Mouse (Mus musculus): Measurements from ENCODE around the gene Gm10959. TPM values are rescaled to one million over a fixed set of nuclear protein-coding genes. Genes with fewer than 3 reads are reported as not detected.

Gm10959 gene
- polyA plus RNA-seq, 1 experiment = not detected

DNA sequence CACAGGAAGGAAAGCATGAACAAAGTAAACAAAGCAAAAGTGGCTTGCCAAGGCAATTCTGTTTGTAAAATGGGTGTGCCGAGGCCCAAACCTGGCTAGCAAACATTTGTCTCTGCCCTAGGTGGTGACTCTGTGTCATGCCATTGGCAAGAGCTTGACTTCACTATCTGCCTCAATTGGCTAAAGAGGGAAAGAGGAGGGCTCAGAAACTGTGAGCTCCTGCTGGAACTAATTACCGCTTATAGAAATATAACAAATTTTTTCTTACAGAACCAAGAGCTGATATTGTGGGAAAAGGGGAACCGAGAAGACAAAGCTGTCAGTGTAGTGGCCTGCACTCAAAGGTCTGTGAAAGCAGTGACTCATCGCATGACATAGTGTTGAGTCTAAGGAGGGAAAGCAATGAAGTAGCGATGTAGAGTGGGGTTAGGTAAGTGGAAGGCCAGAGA, 30.8 kb downstream of the Gm10959 start:
- TF ChIP-seq CTCF (IDR thresholded peaks at IDR 0.05; ENCODE audit: borderline replicate concordance, extremely low read depth, insufficient read depth, insufficient read length) = no peak
- no peak for TF ChIP-seq POLR2A (IDR thresholded peaks at IDR 0.05; ENCODE audit: borderline replicate concordance, extremely low read depth, insufficient read depth, insufficient read length, poor library complexity, severe bottlenecking)
- no peak for DNase-seq (ENCODE audit: low read depth)

DNA sequence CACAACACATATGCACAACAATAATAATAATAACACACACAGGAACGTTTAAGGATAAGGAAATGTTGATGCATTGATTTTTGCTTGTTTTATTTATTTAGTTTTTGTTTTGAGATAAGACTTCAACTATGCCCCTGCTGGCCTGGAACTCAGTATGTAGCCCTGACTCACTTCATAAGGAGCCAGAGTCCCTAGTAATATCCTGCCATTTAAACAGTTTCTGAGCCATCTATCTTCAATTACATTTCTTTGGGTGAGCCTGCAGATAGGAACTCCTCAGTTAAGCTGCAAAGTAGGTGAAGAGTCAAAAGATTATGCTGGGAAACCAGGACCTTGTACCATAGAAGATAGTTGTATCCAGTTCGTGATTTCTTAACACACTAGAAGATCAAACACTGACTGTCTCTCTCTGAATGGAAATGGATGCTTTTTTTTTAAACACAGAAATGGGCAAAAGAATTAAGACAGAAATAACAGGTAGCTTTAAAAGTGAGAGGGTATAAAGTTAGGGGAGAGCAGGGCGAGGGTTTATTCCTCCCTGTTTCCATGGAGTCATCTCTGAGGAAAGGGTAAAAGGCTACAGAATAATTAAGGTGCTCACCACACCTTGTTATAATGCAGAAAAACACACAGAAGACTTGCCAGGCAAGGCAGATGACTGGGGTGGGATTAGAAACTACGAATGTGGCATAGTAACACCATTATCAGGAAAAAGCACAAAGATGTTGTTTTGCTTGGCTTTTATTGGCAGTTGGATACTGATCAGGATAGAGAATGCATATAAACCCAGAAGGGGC, 31.5 kb downstream of the Gm10959 start:
- TF ChIP-seq CTCF (IDR thresholded peaks at IDR 0.05; ENCODE audit: borderline replicate concordance, extremely low read depth, insufficient read depth, insufficient read length) (no peak), POLR2A (IDR thresholded peaks at IDR 0.05; ENCODE audit: borderline replicate concordance, extremely low read depth, insufficient read depth, insufficient read length, poor library complexity, severe bottlenecking) (no peak)
- no peak for DNase-seq (ENCODE audit: low read depth)

DNA sequence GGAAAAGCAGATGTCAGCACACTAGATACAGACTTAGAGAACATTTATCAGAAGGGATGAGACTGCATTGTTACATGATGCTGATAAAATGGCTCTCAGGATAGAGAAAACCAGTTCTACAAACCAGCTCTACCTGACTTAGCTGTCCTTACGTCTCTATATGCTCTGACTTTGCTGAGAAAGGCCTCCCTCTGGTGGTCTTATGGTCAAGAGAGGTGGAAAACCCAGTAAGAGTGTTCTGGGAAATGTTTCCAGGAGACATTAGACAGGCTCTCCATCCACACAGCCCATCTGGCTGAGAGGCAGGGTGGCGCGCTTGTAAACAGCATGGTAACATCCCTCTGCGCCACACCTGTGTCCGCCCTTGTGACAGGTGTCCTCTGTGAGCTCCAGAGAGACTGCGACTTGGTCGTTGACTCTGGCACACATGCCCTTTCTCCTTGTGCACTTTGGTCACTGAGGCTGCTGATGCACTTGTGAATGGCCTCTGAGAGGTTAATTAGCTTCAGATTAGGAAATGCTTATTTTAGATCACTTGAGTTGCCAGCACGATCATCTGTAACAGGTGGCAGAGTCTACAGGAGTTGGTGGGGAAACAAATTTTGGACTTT, 40.4 kb downstream of the Gm10959 start:
- TF ChIP-seq POLR2A (IDR thresholded peaks at IDR 0.05; ENCODE audit: borderline replicate concordance, extremely low read depth, insufficient read depth, insufficient read length, poor library complexity, severe bottlenecking) (no peak), CTCF (IDR thresholded peaks at IDR 0.05; ENCODE audit: borderline replicate concordance, extremely low read depth, insufficient read depth, insufficient read length) (no peak)
- DNase-seq (ENCODE audit: low read depth) = no peak

DNA sequence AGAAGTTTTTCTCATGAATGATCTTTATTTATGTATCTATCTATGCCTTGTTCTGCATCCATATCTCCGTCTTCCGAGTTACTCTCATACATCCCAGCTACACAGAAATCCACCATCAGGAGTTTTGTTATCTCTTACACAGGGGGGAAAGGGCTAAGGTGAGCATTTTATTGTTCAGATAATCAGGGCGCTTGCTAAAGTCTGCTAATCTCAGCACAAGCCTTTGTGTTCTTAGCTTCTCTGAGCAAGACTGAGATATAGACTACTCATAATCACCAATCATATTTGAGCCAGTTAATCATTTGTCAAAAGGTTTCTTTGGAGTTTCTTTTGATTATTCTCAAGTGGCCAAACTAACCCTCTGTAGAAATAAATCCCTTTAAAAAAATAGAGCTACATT, 41.6 kb downstream of the Gm10959 start:
- no peak for DNase-seq (ENCODE audit: low read depth)
- TF ChIP-seq POLR2A (IDR thresholded peaks at IDR 0.05; ENCODE audit: borderline replicate concordance, extremely low read depth, insufficient read depth, insufficient read length, poor library complexity, severe bottlenecking) = no peak
- TF ChIP-seq CTCF (IDR thresholded peaks at IDR 0.05; ENCODE audit: borderline replicate concordance, extremely low read depth, insufficient read depth, insufficient read length) = no peak

DNA sequence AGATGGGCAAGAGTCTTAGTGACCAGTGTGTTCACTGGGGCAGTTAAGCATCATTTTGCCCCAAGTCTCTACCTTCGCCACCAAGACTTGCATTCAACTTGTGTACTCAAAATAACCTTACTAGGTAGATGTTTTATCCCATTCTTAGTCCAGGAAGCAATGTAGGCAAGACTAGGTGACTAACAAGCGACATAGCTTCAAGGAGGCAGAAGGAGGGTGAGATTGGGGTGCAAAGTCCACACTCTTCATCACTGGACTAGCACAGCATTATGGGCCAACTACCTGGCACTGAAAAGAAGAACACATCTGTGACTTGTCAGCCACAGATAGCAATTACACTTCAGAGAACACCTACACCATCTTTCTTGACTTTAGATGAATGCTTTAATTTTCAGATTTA, 42.3 kb downstream of the Gm10959 start:
- no peak for DNase-seq (ENCODE audit: low read depth)
- TF ChIP-seq POLR2A (IDR thresholded peaks at IDR 0.05; ENCODE audit: borderline replicate concordance, extremely low read depth, insufficient read depth, insufficient read length, poor library complexity, severe bottlenecking) (no peak), CTCF (IDR thresholded peaks at IDR 0.05; ENCODE audit: borderline replicate concordance, extremely low read depth, insufficient read depth, insufficient read length) (no peak)

DNA sequence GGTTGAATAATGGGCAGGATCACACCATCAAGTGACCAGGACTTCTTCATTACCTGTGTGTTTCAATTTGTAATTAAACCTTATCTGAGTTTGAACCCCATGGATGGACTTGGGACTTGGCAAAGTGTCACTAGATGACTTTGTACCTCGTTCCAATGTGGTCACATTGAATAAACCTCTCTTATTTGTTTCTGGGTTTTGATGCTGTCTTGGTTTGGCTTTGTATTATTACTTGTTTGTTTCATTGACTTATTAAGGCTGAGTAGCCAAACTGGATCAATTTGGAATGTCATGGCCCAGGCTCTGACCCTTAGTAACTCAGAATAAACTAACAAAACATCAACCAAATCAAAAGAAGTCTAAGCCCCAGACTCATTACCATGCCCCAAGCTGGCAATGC, 47.6 kb downstream of the Gm10959 start:
- TF ChIP-seq CTCF (IDR thresholded peaks at IDR 0.05; ENCODE audit: borderline replicate concordance, extremely low read depth, insufficient read depth, insufficient read length) (no peak), POLR2A (IDR thresholded peaks at IDR 0.05; ENCODE audit: borderline replicate concordance, extremely low read depth, insufficient read depth, insufficient read length, poor library complexity, severe bottlenecking) (no peak)
- DNase-seq (ENCODE audit: low read depth) = no peak

DNA sequence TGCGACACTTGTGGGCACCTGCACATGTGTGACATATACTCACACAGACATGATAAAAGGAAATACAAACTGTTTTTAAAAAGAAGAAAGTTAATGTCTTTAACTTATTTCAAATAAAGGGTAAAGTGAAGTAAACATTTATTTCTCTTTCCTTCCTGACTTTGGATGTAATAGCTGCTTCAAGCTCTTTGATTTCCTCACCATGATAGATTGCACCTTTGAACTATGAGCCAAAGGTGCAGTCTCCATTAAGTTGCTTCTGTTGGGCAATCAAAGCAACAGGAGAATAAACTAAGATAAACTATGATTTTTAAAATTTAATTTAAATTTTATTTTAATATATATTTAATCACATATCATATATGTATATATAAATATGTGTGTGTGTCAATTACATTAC, 50.9 kb downstream of the Gm10959 start:
- DNase-seq (ENCODE audit: low read depth) = no peak
- TF ChIP-seq POLR2A (IDR thresholded peaks at IDR 0.05; ENCODE audit: borderline replicate concordance, extremely low read depth, insufficient read depth, insufficient read length, poor library complexity, severe bottlenecking) = no peak
- TF ChIP-seq CTCF (IDR thresholded peaks at IDR 0.05; ENCODE audit: borderline replicate concordance, extremely low read depth, insufficient read depth, insufficient read length) = no peak

DNA sequence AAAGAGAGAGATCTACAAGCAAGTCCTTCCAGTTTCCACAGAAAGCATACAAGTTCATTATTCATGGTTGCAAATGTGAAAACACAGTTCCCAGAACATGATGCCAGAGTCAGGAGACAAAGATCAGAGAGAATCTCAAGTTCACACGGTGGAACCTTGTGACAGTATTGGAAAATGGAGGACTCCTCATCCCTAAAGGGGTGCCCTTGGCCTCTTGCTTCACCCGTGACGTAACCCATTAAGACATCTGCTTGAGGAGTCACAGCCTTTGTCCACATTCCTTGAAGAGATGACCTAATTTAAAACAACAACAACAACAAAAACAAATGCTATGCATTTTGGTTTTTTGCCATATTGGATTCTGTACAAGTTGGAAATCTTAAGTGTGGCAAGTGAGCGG, 54.1 kb downstream of the Gm10959 start:
- no peak for TF ChIP-seq CTCF (IDR thresholded peaks at IDR 0.05; ENCODE audit: borderline replicate concordance, extremely low read depth, insufficient read depth, insufficient read length)
- no peak for TF ChIP-seq POLR2A (IDR thresholded peaks at IDR 0.05; ENCODE audit: borderline replicate concordance, extremely low read depth, insufficient read depth, insufficient read length, poor library complexity, severe bottlenecking)
- no peak for DNase-seq (ENCODE audit: low read depth)

Other genes starting within 250 kb of the Gm10959 start
- gene Pde5a, start 190.4 kb downstream of the Gm10959 start, polyA plus RNA-seq (2012; rRNA removed) = 5.0 and 6.2 TPM in 2 replicates
- not detected in 2 replicates for gene Fabp2, start 24.3 kb downstream of the Gm10959 start, polyA plus RNA-seq (2012; rRNA removed)
- gene 1810037I17Rik, start 4.8 kb upstream of the Gm10959 start, polyA plus RNA-seq (2012; rRNA removed) = 34.3 and 45.9 TPM in 2 replicates
- gene Usp53, start 65.2 kb upstream of the Gm10959 start, polyA plus RNA-seq (2012; rRNA removed) = 3.2 and 4.9 TPM in 2 replicates
- gene Myoz2, start 115.7 kb upstream of the Gm10959 start, polyA plus RNA-seq (2012; rRNA removed) = 0.16 and 0.25 TPM in 2 replicates